Mouse (Mus musculus): Measurements from ENCODE around the gene Actn1.

Gene Actn1

DNA sequence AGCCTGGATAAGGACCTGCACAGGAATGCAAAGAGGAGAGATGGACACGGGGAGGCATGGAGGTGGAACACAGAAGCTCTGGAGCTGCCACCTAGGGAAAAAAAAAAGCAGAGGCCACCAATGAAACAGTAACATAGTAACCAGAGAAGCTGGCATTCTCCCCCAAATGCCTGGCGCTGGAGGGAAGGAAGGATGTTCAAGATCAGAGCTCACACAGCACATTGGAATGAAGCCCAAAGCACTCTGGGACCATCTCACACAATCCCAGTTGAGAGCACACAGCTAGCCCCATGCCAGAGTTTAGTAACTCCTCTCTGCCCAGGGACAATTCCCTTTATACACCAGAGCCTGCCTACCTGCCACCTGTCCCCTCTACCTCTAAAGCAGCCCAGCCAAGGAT, 34.1 kb downstream of the Actn1 start:
- DNase-seq, result no peak

DNA sequence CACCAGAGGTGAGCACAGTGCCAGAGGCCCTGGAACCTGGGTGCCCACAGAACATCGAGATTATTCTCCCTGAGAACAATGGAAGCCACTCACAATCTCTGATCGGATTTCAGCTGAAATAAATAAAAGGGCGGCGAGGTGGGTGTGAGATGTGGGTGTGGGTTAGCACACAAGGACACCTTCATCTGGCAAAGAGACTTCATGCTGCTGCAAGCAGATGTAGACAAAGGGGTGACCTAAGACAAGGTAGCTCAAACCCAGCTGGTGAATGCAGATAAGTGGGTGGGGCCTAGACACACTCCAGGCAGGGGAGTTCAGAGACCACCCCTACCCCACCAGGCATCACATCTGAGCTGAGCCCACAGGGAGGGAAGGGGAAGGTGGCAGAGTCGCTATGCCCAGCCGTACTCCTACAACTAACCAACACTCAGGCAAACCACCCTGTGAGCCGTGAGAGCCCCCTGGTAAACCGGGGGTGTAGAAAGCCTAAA, 35.9 kb downstream of the Actn1 start:
- no peak for DNase-seq

DNA sequence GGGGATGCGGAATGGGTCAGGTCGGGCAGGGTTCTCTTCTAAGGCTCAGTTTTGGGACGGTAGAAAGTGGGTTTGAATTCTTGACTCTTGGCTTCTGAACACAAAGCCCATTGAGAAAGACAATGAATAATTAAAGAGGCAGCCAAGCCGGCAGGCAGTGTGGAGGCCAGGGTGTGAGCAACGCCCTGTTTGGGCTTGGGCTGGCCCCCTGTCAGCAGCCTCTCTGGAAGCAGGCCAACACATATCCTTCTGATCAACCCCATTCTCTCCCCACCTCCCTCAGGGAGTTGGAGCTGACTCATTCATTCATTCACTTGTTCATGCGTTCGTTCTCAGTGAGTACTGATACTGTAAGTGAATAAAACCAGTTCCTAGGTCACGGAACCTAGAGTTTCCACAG, 36.7 kb downstream of the Actn1 start:
- peak; percentile 63 to 74 for DNase-seq

DNA sequence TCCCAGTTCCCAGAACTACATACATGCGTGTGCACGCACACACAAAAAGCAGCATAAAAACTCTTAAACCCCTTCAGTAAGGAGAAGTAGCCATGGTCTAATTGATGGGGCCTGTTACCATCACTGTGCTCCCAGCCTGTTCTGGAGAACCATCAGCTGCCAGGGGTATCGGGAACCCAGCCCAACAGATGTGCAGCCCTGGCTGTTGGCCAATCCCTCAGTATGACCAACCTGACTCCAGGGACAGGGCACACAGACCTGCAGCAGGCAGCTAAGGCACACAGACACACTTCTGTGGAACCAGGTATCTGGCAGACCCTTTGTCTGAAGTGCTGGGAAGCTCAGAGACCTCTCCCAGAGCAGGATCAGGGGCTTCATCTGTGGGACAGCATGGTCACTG, 37.7 kb downstream of the Actn1 start:
- DNase-seq, result no peak

DNA sequence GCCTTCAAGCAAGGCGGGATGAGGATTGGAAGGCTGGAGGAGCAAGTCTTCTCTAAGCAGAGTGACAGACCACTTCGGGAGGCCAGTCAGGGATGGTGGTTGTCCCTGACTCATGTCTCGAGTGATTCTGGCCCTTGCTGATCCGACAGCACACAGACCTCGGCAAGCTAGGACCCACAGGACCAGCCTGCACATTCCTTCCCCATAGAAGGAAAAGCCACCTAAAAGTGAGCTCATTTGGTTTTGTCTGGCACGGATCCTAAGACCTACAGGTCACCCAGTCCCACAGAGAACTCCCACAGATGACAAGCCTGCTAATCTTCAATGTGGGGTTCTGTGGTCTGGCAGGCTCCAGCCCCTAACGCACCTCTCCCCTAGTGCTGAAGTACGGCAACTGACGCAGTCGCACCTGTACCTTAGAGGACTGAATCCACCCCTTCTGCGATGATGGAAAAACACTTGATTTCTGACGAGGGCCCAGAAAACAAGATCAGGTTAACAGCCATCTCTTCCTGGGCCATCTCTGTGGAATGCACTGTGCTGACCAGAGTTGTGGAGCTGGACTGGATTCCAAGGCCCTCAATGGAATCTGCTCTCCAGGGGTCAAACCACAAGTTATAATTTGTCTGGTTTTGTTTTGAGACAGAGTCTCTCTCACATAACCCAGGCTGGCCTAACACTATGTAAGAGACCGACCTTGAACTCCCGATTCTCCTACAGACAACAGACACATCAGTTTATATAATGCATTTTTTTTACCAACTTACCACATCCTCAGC, 39.7 kb downstream of the Actn1 start:
- no peak for DNase-seq

DNA sequence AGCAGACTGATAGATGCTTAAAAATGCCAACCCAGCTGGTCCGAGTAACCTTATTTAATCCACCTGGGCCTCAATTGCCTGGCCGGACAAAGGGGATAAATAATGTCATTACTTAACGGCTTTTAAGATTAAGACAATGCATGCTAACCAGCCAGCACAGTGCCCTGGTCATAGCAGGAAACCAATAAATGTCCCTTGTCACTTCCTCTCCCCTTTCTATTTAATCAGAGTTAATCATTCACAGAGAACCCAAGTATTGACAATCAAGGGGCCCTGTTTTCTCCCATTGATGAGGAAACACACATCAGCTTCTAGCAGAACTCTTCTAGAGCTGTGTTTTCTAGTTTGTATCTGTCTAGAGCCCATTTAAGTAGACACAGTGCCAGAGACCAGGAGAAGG, 41.4 kb downstream of the Actn1 start:
- DNase-seq, result no peak

DNA sequence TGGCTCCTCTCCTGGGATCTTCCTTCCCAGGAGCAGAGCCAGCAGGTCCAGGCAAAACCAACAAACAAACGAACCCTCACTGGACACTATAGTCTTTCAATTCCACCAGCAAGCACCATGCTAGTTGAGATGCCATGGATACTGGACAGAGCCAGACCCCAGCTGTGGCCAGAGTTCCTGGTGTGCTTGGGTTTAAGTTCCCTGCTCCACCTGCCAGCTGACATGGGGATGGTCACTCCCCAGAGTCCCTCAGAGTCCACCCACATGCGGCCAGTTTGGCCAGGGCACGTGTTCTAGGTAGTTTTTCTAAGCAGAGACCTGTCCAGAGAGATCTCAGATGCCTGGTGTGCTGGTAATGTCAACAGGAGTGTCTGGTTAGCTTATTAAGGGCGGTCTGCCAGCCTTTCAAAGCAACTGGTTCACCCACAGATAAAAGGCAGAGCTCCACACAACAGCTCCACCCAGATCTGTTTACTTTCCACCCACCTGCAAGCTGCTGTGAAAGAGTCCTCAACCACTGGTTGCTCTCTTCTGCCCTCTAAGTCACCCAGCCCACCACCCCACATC, 42.0 kb downstream of the Actn1 start:
- DNase-seq, result no peak

DNA sequence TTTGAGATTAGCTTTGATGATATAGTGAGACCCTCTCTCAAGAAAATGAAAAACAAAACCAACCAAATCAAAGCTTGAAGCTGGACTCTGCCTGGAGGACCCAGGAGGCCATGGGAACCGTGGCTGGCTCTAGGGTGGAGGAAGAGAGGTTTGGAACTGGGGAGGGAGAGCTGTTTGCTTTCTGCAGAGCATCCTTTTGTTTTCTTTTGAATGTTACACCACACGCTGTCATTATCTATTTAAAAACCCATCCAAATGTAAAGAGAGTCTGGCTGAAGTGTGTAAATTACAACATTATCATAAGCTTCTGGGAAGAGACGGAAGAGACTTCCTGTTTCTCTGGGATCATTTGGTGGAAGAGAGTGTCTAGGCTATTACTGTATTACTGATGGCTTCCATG, 43.1 kb downstream of the Actn1 start:
- no peak for DNase-seq

DNA sequence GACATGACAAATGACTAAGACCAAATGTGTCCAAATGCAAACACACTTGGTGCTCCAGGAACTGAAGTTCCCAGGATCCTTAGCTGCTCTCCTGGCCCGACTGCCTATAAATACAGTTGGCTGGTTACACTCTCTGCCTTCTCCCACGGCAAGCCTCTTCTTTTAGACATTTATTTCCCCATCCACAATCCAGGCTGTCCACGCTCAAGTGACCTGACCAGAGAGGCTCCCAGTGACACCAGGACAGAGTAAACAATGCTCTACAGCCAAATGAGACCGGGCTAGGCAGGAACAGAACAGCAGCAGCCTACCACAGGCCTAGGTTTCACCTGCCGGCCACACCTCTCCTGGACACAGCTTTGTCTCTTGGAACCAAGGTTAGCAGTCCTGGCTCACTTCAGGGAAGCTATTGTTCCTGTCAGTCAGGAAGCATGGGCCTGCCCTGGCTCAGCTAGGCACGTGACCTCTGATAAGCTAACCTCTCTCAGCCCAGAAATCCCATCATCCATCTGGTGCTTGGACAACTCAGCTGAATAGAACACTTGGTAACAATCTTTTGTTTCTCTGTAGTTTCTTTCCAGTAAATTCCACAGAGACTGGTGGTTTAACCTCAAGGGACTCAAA, 43.8 kb downstream of the Actn1 start:
- peak in 1 of 2 experiments; percentile 56 for DNase-seq

DNA sequence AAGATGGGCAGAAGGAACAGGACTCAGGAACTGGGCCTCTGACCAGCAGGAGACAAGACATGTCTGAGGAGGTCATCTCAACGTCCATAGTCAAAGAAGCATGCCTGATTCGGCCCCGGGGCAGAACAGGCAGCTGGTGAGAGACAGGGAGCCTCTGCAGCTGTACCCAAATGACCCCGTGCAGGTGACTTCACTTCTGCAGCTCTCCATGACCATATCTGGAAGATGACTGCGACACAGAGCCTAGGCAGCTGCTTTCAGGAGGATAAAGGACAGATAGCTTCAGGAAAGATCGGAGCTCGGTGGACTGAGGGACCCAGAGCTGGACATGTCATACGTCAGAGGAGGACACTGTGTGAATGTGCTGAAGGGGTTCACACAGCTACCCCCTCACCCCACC, 46.4 kb downstream of the Actn1 start:
- DNase-seq, result no peak

DNA sequence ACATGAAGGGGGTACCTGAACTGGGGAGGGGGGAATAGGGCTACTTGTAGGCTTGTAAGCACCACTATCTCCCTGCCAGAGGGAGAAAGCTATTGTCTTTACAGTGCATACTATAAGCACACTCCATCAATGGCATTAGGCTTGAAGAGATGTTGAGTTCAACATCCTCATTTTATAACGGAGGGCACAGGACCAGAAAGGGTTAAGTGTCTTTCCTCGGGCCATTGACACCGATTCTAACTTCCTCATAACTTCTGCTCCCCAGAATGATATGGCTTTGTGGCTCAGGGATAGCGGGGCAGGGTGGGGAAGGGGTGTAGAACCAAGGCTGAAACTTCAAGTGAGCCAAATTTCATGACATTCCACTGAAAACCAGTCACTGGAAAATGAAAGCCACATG, 46.9 kb downstream of the Actn1 start:
- DNase-seq, result no peak

DNA sequence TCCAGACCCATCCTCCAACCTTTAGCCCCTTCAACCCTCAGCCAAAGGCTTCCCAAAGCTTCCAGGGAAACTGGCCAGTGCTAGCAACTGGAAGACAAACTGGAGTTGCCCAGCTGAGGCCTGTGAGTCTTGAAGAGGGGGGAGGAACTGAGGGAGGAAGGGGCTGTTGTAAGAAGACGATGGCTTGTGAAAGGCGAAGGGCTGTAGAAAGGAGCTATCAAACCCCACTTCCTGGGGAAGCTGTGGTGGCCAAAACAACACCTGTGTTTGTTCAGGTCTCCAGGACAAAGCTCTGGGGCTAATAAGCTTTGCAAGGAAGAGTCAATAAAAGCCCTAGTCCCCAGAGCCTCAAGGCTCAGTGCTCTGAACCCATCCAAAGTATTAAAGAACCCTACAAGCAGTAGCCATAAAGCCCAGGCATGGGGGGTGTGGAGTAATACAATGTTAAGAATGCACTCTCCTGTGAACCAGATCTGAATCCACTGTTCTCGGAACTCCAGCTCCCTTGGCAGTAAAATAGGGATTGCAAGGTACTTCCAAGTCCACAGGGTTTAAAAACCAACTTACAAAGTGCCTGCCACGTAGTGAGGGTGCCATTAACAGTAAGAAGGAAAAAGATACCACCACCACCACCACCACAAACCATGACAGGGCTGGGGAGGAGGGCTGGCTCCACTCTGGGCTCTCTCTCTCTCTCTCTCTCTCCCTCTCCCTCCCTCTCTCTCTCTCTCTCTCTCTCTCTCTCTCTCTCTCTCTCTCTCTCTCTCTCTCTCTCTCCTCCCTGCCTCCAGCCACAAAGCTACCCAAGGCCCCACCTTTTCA, 49.2 kb downstream of the Actn1 start:
- no peak for DNase-seq

DNA sequence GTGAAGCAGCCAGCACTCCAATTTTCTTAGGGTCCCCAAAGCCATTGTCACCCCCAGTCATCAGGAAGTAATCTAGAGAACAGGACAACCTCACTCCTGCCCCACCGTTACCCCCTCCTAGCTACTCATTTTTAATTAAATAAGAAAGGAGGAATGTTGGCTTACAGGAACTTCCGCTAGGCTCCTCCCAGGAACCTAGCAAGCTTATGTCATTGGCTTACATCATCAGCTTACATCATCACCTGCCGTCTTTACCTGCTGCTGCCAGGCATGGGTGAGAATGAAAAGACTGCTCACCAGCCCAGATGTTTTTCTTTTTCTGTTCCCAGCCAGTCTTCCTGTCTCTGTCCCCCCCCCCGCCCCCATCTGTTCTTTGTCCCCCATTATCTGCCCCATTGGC, 50.3 kb downstream of the Actn1 start:
- no peak for DNase-seq

DNA sequence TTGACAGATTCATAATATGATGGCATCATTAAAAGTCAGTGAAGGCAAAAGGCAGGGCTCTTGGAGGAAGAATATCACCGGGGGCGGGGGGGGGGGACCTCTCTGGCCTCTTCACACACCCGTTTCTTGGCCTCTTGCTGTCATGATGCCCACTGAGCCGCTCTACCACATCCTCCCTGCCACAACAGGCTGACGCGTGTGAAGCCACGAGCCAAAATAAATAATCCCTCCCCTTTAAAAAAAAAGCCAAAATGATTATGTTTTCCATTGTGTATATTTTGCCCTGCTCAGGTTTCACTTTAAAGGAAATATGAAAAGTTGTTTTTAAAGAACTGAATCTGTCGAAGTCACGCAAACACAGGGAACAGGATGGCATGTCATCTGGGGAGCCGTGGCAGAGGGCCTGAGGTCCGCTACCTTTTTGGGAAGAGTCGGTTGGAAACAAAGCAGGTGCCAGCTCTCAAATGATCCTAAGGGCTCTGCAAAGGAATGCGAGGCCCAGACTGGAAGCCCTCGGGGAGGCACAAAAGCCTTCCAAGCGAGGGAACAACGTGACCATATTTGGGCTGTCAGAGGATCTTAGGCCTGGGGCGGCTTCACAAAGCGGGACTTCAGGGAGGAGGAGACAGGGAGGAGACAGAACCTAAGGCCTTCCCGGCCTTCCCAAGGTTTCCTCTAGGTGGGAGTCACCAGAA, 51.9 kb downstream of the Actn1 start:
- DNase-seq, result peak in 1 of 2 experiments; percentile 44

DNA sequence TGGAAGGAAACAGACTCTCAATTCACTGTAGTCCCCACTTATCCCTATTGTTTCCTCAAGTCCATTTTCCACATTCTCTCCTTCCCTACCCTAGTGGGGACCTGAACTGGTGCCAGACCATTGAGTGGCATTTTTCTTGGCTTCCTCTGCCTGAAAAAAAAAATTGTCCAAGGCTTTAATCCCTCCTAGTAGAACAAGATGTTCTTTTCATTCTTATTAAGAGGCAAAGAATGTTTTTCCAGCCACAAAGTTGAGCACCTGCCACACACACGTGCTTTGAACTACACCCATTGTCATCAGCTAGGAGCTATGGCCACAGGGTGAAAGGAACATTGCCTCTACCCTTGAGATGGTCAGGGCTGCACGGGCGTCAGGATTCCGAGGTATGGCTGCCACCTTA, 56.9 kb downstream of the Actn1 start:
- peak in 1 of 2 experiments; percentile 50 for DNase-seq

DNA sequence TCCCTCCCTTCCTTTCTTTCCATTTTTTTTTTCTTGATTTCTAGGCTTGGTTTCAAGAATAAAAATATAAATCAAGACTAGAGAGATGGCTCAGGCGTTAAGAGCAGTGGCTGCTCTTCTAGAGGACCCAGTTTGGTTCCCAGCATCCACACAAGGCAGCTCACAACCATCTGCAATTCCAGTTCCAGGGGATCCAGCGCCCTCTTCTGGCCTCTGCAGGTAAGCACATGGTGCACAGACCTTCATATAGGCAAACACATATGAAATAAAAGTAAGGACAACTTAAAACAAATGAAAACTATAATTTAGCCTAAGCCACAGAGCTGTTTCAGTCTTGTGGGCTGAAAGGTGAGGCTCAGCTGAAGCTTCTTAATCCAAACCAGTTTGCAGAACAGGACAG, 60.4 kb downstream of the Actn1 start:
- no peak for DNase-seq

DNA sequence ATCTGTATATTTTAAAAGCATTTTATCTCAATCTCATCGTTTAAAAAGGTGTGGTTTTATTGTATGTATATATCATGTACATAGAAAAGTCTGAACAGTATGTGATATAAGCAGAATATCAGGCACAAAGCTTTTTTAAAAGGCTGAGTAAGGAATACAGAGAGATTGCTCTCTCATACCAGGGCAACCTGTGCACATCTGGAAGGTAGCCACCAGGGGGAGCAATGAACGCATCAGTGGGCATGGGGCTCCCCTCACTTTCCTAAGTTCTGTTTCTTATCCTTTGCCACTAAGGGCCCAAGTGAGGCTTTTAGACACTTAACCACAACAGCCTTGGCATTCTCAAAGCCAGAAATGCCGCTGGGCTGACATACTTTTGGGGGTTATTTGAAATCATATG, 61.7 kb downstream of the Actn1 start:
- peak; percentile 74 to 85 for DNase-seq

DNA sequence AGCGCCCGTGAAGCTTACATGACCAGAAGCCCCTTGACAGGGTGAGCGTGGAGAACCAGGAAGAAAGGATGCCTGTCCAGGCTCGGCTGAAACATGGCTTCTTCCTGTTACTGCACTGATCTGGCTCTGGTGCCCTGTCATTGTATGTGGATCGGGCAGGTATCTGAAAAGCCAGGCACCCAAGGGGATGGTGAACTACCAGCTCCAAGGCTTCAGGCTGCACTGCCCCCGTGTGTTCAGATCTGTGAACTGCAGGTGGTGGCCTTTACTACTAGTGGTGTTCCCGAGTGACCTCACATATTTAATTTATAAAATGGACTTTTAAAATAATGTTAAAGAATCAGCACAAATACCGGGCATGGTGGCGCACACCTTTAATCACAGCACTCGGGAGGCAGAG, 62.8 kb downstream of the Actn1 start:
- peak; percentile 47 to 68 for DNase-seq

DNA sequence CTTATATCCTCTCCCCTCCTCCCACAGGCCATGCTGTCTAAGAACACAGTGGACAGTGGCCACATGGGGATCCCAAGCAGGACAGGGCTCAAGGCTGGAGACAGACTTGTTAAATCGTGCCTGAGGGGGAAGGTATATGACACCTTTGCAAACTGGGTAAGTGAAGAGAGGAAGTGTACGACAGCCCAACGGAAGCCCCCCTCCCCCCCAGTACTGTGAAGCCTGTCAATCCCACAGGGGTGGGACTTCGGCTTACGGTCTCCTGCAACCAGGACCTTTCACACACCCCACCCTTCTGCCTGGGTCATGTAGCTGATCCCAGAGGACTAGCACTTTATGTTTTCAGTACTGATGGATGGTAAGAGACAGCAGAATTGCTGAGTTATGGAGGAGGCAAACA, 68.4 kb downstream of the Actn1 start:
- no peak for DNase-seq

DNA sequence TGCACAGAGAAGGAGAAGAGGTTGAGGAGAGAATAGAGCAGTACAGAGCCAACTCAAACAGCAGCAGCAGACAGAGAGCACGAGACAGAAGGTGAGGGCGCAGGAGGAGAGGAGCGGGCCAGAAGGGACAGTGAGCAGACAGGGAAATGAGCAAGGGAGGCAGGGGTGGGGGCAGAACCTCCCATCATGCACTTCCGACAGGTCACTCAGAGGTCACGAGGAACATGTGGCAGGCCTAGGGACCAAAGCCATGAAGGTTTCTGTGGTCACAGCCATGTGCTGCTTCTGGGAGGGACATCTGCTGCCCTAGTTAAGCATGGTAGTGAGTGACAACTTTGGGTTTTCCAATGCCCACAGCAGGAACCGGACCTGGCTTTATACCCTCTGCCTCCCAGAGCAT, 68.8 kb downstream of the Actn1 start:
- no peak for DNase-seq

DNA sequence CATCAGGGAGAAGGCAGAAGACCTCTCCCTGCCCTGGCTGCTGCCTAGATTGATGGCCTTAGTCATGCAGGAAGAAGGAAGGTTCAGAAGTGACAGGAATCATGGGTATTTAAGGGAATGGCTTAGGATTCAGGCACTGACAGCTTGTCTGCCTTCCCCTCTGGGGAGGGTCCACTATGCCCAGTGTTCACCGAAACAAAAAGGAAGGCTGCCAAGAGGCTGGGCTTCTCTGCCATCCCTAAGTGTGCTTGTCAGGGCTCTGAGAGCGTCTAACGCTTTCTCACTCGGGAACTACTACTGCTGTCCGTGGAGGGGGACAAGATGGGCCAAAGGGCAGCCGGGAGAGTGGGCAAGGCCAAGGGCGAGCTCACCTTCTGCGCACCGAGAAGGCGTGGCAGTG, 69.3 kb downstream of the Actn1 start:
- no peak for DNase-seq

DNA sequence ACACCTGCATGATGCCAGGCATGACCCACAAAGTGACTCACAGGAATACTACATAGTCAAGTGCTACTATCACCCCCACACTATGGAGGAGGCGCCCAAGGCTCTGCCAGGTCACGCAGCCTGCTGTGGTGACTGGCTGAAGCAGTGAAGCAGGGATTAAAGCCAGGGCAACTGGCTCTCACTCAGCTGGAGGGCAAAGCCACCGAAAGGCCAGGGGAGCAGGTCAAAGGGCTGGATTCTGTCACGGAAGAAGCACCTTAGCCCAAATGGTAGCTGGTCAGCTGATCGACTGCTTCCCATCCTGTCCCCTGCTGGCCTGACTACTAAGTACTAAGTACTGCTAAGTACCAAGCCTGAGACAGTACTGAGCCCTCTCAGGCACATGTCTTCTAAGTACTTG, 76.1 kb downstream of the Actn1 start:
- no peak for DNase-seq

DNA sequence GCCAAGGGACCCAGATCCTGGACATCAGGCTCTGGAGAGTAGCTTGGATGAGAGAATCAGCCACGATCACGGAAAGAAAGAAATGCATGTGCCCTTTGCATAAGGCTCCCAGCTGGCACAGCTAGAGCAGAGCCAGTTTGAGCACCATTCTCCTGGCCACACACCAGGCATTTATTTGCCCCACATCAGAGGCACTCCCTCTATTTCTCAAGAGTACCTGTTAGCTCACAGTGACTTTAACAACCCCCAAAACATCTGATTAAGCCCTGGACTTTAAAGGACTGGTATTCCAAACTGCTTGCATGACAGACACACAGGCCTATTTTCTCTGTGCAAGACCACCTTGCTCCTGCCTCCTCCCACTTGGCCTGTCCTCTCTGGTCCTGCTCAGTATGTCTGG, 78.3 kb downstream of the Actn1 start:
- no peak for DNase-seq
